Mouse (Mus musculus): Measurements from ENCODE around the gene Slc5a5. TPM values are rescaled to one million over a fixed set of nuclear protein-coding genes. Genes with fewer than 3 reads are reported as not detected.
A peak's percentile ranks its signal among the peaks of the same experiment; 100 is the strongest.

Slc5a5 gene
- polyA plus RNA-seq (2015; fragmentation: Nextera tagmentation; extraction: Ambion mirVana): 0.03 TPM in 2 replicates

DNA sequence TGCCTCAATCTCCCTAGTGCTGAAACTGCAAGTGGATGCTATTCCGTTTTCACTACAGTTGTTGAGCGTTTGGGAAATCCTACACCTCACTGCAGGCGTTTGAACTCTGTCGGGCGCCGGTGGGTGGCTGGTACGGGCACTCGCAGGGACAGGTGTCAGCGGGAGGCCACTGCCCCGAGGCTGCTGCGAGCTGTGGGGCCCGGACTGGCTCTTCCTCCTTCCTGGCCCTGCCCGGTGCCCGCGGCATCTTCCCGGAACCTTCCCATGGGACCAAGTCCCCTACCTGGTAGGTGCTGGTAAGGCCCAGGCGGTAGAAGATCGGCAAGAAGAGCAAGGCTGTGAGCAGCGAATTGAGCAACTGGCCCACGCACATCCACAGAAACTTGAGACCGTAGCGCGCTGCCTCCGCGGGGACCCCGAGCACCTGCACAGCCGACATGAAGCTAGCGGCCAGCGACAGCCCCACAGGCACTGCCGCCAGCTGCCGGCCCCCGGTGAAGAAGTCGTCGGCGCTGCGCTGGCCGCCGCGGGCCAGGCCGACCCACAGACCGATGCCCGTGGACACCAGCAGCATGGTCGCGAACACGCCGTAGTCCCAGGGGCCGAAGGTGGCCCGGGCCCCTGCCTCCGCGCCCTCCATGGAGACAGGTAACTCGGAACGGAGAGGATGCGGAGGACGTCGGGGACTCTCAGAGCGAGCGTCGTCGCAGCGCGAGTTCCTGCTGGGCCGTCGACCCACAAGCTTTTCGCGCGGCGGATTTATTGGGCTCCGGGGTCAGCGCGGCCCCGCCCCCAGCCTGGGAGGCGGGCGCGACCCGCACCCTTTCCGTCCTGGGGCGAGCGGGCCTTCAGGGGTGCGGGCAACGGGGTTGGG, at the start of gene Slc5a5:
Slc5a5 (minus strand) TSS at position 736 of the 874 bp plus-strand sequence.
- peak within 1 kb of the TSS; percentile 35 for H3K4me3 ChIP-seq (replicated peaks)
- DNase-seq (no peak), ATAC-seq (ENCODE audit: low read depth) (no peak)
- 0 out of 2 replicates have a peak within 1 kb of the TSS, but pooled peaks have one; percentile 22 for H3K9ac ChIP-seq
- H3K4me1 ChIP-seq (replicated peaks): peaks cover 59% of the 10 kb centered on the region
- peaks cover 71% of the 10 kb centered on the region for H3K27me3 ChIP-seq
- H3K36me3 ChIP-seq: peaks cover 34% of the 10 kb centered on the region
- WGBS (ENCODE audit: insufficient replicate concordance): 4% methylated on average over 80 of the region's 80 CpGs
- peak within 1 kb of the TSS; percentile 41 for H3K4me2 ChIP-seq
- H3K27ac ChIP-seq: no peak within 1 kb of the TSS
- H3K9me3 ChIP-seq (replicated peaks): no peaks in the 10 kb centered on the region

- ATAC-seq (ENCODE audit: low read depth): no peak
- DNase-seq: no peak
Measured at GRCm38 (mm10) chr8:70941478-70941877, 48.9 kb upstream of the Slc5a5 start.

DNA sequence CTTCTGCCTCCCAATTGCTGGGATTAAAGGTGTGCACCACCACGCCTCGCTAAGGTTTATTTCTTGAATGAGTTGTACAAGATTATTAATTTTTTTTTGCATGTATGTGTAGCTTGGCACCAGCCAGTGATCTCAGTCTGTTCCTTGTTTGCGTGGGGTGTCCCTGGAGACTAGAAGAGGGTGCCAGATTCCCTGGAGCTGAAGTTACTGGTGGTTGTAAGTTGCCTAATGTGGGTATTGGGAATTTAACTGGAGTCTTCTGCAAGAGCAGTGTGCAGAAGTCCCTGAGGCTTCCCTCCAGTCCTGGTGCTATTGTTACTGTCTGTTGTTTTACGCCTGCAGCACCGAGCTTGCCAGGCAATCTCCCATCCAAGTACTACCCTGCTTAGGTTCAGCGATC, 44.6 kb upstream of the Slc5a5 start:
- Histone ChIP-seq H3K27ac (no peak overlapping the region), H3K9ac (no peak overlapping the region), H3K4me3 (replicated peaks) (no peak overlapping the region), H3K27me3 (no peaks in the 10 kb centered on the region), H3K4me1 (replicated peaks) (no peaks in the 10 kb centered on the region), H3K4me2 (no peak overlapping the region), H3K36me3 (no peaks in the 10 kb centered on the region), H3K9me3 (replicated peaks) (no peaks in the 10 kb centered on the region)
- DNase-seq (no peak), ATAC-seq (ENCODE audit: low read depth) (no peak)
- WGBS (ENCODE audit: insufficient replicate concordance): 64% methylated on average over 6 of the region's 6 CpGs

More at GRCm38 (mm10) chr8:70941478-70941877, 48.9 kb upstream of the Slc5a5 start:
- Histone ChIP-seq H3K9ac (no peak overlapping the region), H3K27ac (no peak overlapping the region), H3K36me3 (no peaks in the 10 kb centered on the region), H3K27me3 (no peaks in the 10 kb centered on the region), H3K4me3 (replicated peaks) (no peak overlapping the region), H3K4me1 (replicated peaks) (no peaks in the 10 kb centered on the region), H3K4me2 (no peak overlapping the region), H3K9me3 (replicated peaks) (no peaks in the 10 kb centered on the region)
- 57% methylated on average over 2 of the region's 2 CpGs for WGBS (ENCODE audit: insufficient replicate concordance)

DNA sequence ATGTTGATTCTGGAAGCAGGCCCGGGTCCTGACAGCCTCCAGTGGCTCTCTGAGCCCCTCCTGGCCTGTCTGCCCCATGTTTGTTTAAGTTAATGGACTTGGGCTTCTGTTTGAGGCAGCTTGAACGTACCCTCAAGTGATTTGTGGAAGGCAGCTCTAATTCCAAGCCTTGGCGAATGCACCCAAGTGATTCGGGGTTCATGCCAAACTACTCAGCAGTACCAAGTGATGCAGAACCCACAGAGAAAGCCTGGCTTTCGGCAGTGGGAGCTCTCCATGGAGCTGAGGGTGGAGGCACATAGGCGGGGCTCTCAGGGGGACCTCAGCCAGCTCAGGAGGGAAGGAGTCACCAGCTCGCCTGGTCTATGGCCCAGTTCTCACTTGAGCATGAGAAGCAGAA, 42.2 kb upstream of the Slc5a5 start:
- WGBS (ENCODE audit: insufficient replicate concordance): 44% methylated on average over 7 of the region's 7 CpGs
- Histone ChIP-seq H3K9me3 (replicated peaks) (no peaks in the 10 kb centered on the region), H3K27me3 (no peaks in the 10 kb centered on the region), H3K9ac (no peak overlapping the region), H3K4me2 (no peak overlapping the region), H3K27ac (no peak overlapping the region), H3K4me3 (replicated peaks) (no peak overlapping the region), H3K36me3 (no peaks in the 10 kb centered on the region), H3K4me1 (replicated peaks) (no peaks in the 10 kb centered on the region)
- no peak for ATAC-seq (ENCODE audit: low read depth)
- DNase-seq: no peak

DNA sequence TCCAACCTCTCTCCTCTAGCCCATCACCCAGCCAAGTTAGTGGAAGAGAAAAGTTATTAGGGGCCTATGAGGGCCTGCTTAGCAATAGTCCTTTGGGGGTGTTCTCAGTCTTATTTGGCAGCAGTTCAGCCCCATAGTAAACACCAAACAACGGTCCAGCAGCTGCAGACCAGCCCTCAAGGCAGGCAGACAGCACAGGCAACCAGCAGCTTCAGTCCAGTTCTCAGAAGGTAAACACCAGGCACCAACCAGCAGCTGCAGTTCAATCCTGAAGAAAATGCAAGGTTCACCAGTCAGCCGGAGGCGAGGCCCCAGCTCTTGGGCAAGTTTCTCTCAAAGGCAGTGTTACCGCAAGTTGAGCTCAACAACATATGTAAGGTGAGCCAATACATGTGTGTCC, 40.5 kb upstream of the Slc5a5 start:
- no peak overlapping the region for H3K27ac ChIP-seq
- 74% methylated on average over 4 of the region's 4 CpGs for WGBS (ENCODE audit: insufficient replicate concordance)
- no peaks in the 10 kb centered on the region for H3K36me3 ChIP-seq
- no peaks in the 10 kb centered on the region for H3K27me3 ChIP-seq
- no peak overlapping the region for H3K9ac ChIP-seq
- H3K4me2 ChIP-seq: no peak overlapping the region
- DNase-seq (no peak), ATAC-seq (ENCODE audit: low read depth) (no peak)
- H3K9me3 ChIP-seq (replicated peaks): no peaks in the 10 kb centered on the region
- peaks cover 2% of the 10 kb centered on the region; the same call in 1 of the 2 replicates for H3K4me1 ChIP-seq (replicated peaks)
- no peak overlapping the region for H3K4me3 ChIP-seq (replicated peaks)

- no peak overlapping the region for H3K9ac ChIP-seq
- H3K9me3 ChIP-seq (replicated peaks): no peaks in the 10 kb centered on the region
- ATAC-seq (ENCODE audit: low read depth): no peak
- H3K4me2 ChIP-seq: no peak overlapping the region
- peaks cover 2% of the 10 kb centered on the region; the same call in 1 of the 2 replicates for H3K4me1 ChIP-seq (replicated peaks)
- DNase-seq: no peak
- H3K36me3 ChIP-seq: no peaks in the 10 kb centered on the region
- 78% methylated on average over 11 of the region's 11 CpGs for WGBS (ENCODE audit: insufficient replicate concordance)
- no peak overlapping the region for H3K4me3 ChIP-seq (replicated peaks)
- no peaks in the 10 kb centered on the region for H3K27me3 ChIP-seq
- no peak overlapping the region for H3K27ac ChIP-seq
Measured at GRCm38 (mm10) chr8:70931731-70932130, 39.2 kb upstream of the Slc5a5 start.

- Histone ChIP-seq H3K4me2 (no peak overlapping the region), H3K4me3 (replicated peaks) (no peak overlapping the region), H3K9ac (no peak overlapping the region), H3K27me3 (no peaks in the 10 kb centered on the region), H3K9me3 (replicated peaks) (no peaks in the 10 kb centered on the region), H3K36me3 (no peaks in the 10 kb centered on the region), H3K27ac (no peak overlapping the region), H3K4me1 (replicated peaks) (peaks cover 2% of the 10 kb centered on the region; the same call in 1 of the 2 replicates)
- DNase-seq (no peak), ATAC-seq (ENCODE audit: low read depth) (no peak)
- 35% methylated on average over 5 of the region's 5 CpGs for WGBS (ENCODE audit: insufficient replicate concordance)
Measured at GRCm38 (mm10) chr8:70928778-70929322, 36.3 kb upstream of the Slc5a5 start.

GRCm38 (mm10) chr8:70928096-70928495, 35.5 kb upstream of the Slc5a5 start:
- no peaks in the 10 kb centered on the region for H3K9me3 ChIP-seq (replicated peaks)
- H3K4me1 ChIP-seq (replicated peaks): peaks cover 2% of the 10 kb centered on the region; the same call in 1 of the 2 replicates
- no peak for ATAC-seq (ENCODE audit: low read depth)
- no peak overlapping the region for H3K4me3 ChIP-seq (replicated peaks)
- no peak overlapping the region for H3K4me2 ChIP-seq
- no peaks in the 10 kb centered on the region for H3K27me3 ChIP-seq
- no peak overlapping the region for H3K27ac ChIP-seq
- H3K36me3 ChIP-seq: no peaks in the 10 kb centered on the region
- 74% methylated on average over 3 of the region's 3 CpGs for WGBS (ENCODE audit: insufficient replicate concordance)
- no peak overlapping the region for H3K9ac ChIP-seq
- no peak for DNase-seq

DNA sequence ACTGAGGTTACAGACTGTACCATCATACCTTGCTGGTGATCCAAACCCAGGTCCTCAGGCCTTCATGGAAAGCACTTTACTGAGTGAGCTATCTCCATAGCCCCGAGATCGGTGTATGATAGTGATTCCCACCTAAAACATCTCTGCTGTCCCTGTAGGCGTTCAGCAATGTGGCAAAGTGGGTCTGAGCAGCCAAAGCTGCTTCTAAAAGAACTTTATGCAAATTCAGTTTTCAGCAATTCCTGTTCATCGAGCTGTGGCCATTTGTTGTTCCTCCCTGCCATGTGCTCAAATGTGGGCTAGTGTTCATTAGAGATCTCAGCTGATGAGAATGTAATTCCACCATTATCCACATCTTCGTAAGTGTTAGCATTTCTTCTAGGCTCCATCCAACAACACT, 33.8 kb upstream of the Slc5a5 start:
- H3K27me3 ChIP-seq: no peaks in the 10 kb centered on the region
- H3K4me3 ChIP-seq (replicated peaks): no peak overlapping the region
- H3K4me1 ChIP-seq (replicated peaks): peaks cover 2% of the 10 kb centered on the region; the same call in 1 of the 2 replicates
- no peak for DNase-seq
- no peak overlapping the region for H3K27ac ChIP-seq
- no peak overlapping the region for H3K9ac ChIP-seq
- no peak overlapping the region for H3K4me2 ChIP-seq
- 64% methylated on average over 5 of the region's 5 CpGs for WGBS (ENCODE audit: insufficient replicate concordance)
- ATAC-seq (ENCODE audit: low read depth): no peak
- H3K9me3 ChIP-seq (replicated peaks): no peaks in the 10 kb centered on the region
- no peaks in the 10 kb centered on the region for H3K36me3 ChIP-seq

DNA sequence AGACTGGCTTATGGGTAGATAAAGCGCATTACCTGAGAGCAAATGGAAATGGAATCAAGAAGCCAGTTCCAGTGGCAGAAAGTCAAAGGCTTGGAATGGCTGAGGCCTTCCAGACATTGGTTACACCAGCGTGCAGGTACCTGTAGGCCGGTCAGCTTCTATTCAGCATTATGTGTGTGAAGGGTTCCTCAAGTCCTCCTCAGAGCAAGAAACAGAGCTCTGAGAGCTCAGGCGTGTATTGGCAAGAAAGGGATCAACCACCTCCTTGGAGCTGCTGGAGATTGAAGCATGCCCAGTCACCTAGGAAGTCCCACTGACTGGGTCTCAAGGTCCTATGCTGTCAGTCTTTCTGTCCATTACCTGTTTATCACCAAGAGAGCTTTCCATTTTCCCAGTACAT, 33.2 kb upstream of the Slc5a5 start:
- H3K27me3 ChIP-seq: no peaks in the 10 kb centered on the region
- DNase-seq: no peak
- no peak overlapping the region for H3K4me2 ChIP-seq
- no peak overlapping the region for H3K27ac ChIP-seq
- H3K9me3 ChIP-seq (replicated peaks): no peaks in the 10 kb centered on the region
- peaks cover 2% of the 10 kb centered on the region; the same call in 1 of the 2 replicates for H3K4me1 ChIP-seq (replicated peaks)
- no peak for ATAC-seq (ENCODE audit: low read depth)
- 78% methylated on average over 4 of the region's 4 CpGs for WGBS (ENCODE audit: insufficient replicate concordance)
- no peaks in the 10 kb centered on the region for H3K36me3 ChIP-seq
- no peak overlapping the region for H3K9ac ChIP-seq
- H3K4me3 ChIP-seq (replicated peaks): no peak overlapping the region

DNA sequence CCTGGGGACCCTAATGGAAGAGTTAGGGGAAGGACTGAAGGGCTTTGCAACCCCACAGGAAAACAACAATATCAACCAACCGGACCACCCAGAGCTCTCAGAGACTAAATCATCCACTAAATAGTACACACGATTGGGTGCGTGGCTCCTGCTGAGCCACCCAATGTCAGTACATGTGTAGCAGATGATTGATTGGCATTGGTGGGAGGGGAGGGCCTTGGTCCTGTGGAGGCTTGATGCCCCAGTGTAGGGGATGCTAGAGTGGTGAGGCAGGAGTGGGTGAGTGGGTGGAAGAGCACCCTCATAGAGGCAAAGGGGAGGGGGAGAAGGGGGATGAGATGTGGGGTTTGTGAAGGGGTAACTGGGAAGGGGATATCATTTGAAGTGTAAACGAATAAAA, 31.6 kb upstream of the Slc5a5 start:
- ATAC-seq (ENCODE audit: low read depth) (no peak), DNase-seq (no peak)
- Histone ChIP-seq H3K27ac (no peak overlapping the region), H3K27me3 (no peaks in the 10 kb centered on the region), H3K4me3 (replicated peaks) (no peak overlapping the region), H3K36me3 (peaks cover 3% of the 10 kb centered on the region), H3K4me1 (replicated peaks) (peaks cover 2% of the 10 kb centered on the region; the same call in 1 of the 2 replicates), H3K9me3 (replicated peaks) (no peaks in the 10 kb centered on the region), H3K4me2 (no peak overlapping the region), H3K9ac (no peak overlapping the region)
- WGBS (ENCODE audit: insufficient replicate concordance): 72% methylated on average over 4 of the region's 4 CpGs

Data from liver, embryonic 13.5 days (tissue).